Mouse (Mus musculus) ZHBTc4 (cell line): ENCODE results near the gene Cyp4f40.
A peak's percentile ranks its signal among the peaks of the same experiment; 100 is the strongest.
"Not testable (repeated sequence)": the region's sequence is repeated elsewhere in the genome, so short reads cannot be mapped to it uniquely, and the experiment has no call there.

ENCODE experiments used
- DNase-seq: peaks from one replicate; pipeline ENCODE4 v3.0.0-alpha.2; 2011; ENCODE audit warnings: low read depth, low spot score

Cyp4f40 gene

DNA sequence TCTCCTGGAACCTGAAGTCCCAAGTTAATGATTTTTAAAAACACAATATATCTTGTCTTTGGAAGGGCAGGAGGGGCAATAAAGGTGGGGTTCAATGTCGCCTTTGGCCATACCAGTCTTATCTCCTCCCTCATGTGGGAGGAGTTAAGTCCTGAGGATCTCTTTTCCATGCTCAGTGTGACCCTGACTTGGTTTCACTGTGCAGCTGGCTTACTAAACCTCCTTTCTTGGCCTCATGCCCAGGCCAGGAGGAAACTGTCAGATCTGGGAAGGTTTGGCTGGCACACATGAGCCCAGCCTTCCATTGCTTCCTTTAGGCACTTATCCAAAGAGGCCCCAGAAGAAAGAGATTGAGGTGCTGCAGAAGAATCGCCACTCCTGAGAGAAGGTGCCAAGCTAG lies at the start of gene Cyp4f40:
Cyp4f40 (plus strand) TSS at position 189 of the 400 bp plus-strand sequence.
- no peak for DNase-seq

DNA sequence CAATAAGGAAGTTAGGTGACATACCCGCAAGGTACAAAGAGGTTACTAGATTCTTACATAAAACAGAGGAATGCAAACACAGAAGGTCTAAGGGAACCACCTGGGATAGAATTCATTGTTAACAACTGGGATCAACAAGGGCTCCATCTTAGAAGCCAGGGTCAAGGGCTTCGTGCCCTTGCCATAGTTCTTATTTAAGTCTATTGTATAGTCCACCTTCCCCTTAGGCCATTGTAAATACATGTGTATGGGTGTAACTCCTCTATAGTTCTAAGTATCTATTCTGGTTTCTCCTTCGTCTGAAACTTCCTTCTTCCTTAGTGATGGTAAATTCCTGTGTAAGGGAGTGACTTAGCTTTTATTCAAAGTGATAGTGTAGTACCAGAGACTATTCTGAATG lies 48.5 kb upstream of the Cyp4f40 start:
- DNase-seq = peak; percentile 87

DNA sequence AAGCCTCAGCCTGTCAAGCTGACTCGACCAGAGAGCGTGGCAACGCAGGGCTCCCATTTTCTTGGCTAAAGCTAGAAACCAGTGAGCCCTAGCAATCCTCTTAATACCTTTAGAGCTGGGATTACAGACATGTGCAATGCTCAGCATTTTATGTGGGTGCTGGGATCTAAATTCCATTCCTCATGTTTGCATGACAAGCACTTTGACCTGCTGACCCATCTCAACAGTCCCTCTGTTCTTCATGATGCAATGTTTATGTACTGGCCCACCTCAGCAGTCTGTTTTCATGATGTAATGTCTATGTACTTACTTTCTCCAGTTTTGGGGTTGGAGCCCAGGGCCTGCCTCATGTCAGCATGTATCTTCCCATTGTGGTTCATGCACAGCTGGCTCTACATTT lies 47.8 kb upstream of the Cyp4f40 start:
- DNase-seq = peak; percentile 65

DNA sequence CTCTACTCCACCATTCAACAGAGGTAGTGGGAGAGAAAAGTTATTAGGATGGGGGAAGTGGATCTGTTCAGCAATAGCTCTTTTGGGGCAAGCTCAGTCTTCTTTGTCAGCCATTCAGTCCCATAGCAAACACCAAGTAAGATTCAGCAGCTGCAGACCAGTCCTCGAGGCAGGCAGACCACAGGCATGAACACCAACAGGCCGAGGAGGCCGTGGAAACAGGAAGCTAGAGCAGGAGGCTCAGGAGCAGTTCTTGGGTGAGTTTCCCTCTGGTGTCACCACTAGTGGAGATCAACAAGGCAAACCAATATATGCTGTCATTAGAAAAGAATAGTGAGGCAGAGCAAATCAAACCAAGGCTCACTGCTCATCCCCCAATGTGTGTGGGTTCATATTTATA lies 46.3 kb upstream of the Cyp4f40 start:
- no peak for DNase-seq

DNA sequence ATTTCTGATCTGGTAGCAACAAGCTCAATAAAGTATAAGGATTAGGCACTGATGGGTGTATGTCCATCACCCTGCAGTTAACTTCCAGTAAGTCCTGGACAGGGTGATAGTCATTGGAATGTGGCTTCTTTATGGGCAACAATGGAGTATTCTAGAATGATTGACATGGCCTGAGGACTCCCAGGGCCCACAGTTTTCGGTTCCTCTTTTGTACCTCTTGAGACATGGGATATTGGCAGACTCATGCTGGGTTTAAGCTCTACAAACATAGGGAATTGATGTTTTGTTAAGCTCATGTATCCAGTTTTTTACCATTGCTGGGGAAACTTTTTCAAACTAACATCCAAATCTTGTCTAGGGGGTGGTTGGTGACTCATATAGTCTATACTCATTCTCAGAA lies 41.4 kb upstream of the Cyp4f40 start:
- no peak for DNase-seq

DNA sequence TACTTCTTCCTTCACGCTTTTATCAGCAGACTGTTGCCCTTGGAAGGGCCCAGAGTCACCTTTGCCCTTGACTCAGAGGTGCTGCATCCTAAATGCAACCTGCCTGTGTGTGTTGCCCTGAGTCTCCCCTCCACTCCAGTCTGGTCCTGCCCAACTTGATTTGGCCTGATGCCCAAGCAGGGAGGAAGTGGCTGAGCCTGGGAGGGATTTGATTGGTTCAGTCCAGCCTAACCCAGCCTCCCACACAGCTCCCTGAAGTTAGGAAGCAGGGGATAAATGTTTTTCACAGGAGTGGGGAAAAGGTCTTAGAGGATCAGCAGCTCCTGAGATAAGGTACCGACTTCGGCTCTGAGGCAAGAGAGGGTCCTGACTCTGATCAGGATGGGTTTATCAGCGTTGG lies 37.7 kb upstream of the Cyp4f40 start, which contains the start of gene Cyp4f37:
Cyp4f37 (plus strand) TSS at position 292 of the 400 bp plus-strand sequence.
- DNase-seq = peak; percentile 9

DNA sequence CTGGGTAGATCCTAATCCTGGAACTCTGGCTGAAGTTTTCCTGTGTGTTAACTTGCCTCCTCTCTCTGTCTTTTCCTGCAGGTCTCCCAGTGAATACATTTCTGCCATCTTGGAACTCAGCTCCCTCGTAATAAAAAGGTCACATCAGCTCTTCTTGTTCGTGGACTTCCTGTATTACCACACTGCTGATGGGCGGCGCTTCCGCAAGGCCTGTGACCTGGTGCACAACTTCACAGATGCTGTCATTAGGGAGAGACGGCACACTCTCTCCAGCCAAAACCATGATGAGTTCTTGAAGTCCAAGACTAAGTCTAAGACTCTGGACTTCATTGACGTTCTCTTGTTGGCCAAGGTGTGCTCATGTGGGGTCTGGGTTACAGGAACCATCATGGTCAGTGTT lies 29.0 kb upstream of the Cyp4f40 start:
- DNase-seq = not testable (repeated sequence)

DNA sequence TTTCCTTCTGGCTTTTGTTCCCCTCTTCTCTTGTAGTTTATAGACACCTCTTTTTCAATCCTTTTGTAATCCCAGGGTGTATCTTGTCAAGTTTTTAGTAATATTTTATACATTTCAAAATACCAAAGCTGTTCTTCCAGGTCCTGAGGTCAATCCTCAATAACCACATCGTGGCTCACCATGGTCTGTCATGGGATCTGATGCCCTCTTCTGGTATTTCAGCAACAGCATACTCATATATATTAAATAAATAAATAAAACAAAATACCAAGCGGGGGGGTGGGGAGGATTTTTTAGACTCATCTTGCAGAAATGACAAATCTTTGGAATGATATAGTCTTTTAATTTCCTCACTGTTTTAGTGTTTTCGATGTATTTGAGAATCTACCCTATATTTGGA lies 26.8 kb upstream of the Cyp4f40 start:
- no peak for DNase-seq

DNA sequence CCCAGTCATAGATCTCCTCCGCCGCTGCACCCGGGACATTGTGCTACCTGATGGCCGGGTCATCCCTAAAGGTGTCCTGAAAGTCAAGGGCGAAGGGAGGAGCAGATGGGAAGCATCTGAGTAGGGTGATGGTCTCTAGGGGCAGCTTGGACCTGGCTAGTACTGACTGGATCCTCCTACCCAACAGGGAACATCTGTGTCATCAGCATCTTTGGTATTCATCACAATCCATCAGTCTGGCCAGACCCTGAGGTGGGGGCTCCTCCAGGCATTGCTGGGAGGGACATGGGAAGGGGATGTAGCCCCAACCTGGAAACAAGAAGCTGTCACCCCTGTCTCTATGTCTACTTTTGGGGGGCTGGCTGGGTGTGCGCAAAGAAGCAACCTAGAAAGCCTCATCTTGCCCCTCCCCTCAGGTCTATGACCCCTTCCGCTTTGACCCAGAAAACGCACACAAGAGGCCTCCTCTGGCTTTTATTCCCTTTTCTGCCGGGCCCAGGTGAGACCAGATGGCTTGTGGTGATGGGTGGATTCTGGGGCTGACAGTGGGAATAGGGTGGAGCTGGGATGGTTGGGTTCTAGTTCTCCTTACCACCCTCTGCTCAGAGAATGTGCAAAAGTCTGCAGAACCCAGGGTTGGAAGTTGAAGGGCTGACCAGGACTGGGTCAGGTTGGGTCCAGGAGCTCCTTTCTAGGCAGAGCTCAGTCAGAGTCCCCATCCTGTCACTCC lies 24.3 kb upstream of the Cyp4f40 start:
- DNase-seq = not testable (repeated sequence)

DNA sequence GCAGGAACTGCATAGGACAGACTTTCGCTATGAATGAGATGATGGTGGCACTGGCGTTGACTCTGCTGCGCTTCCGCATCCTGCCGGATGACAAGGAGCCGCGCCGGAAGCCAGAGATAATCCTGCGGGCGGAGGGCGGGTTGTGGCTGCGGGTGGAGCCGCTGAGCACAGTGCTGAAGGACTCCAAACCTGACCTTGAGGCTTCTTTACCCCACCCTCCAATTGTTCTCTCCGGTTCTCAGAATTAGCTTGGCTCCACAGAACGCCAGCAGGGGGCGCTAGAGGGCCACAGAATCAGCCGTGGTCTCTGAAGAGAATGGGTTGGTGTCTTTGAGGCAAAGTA lies 23.8 kb upstream of the Cyp4f40 start:
- peak; percentile 98 for DNase-seq

DNA sequence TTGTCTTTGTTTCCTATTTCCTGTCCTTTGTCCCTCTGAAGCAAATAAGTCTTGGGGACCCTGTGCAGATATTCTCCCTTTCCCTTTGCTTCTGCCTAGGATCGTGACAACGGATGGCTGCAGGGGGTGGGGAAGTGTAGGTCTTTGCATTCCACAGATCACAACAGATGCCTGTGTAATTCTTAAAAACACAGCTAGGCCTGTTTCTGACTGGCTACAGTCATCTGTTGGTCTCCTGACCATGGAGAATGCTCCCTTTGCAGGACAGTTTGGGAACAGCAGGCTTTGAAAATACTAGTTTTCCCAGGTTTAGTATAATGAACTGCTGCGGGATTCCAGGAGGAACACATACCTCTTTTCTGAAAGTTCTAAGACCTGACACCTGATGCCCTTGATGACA lies 22.4 kb upstream of the Cyp4f40 start:
- DNase-seq = peak; percentile 64

DNA sequence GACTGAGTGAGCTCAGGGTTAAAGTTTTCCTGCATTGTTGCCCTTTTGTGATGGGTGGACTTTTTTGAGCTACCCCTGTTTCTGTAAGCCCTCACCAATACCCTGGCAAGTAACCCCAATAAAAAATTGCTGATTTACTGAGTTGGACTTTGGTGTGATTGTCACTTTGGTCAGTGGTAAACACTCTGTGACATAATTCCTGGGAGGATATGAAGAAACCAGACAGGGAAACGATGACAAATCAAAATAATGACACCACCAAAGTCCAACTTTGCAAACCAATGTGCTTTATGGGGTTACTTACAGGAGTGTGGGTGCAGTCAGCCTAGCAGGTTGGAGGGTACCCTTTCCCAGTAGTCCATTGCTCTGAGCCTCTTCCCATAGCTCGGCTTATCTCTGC lies 21.5 kb upstream of the Cyp4f40 start:
- no peak for DNase-seq

DNA sequence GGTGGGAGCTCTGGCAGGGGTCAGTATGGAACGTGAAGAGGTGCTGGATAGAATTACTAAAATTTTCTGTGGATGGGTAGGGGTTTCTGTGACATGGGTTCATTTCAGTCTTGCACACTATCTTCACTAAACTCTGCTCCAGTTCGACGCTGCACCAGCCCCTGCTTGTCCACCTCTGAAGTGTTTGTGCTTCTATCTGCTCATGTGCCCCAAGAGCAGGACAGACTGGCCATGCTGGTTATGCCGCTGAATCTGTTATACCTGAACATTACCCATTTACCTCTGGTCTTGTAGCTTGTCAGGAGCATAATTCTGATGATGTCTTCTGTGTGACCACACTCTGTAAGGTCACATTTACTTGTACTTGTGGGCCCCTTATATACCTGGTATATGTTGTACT lies 12.1 kb upstream of the Cyp4f40 start:
- no peak for DNase-seq

DNA sequence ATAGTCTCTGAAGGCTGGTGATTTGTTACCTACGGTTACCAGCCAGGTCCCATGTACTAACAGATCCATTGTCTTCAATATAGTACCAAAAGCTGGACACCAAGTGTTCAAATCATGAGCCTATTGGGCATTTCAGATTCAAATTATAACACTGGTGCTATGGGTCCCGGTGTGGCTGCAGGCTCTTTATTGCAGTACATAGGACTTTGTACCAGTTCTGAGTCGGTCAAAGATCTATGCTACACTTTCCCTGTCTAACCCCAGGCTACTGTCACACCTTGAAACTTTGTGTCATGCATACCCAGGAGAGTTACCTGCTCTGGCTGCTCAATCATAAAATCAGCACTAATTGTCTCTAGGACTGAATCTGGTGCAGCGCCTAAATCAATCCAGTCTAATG lies 4.8 kb upstream of the Cyp4f40 start:
- DNase-seq = no peak

DNA sequence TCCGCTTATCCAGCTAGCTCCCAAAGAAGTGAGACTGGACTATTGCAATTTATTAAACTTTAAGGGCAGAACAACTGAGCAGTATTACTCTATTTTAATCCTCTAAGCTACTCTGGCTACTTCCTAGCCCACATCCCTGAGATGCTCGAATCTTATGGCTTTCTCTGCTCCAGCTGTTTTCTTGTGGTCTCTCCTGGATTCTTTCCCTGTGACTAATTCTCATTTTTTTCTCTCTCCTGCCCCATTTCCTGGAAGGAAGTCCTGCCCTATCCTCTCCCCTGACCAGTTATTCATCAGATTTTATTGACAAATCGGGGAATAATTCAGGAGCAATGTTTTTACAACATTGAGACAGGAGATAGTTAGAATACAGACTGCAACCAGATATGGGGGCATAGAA lies 1.7 kb upstream of the Cyp4f40 start:
- DNase-seq = no peak

DNA sequence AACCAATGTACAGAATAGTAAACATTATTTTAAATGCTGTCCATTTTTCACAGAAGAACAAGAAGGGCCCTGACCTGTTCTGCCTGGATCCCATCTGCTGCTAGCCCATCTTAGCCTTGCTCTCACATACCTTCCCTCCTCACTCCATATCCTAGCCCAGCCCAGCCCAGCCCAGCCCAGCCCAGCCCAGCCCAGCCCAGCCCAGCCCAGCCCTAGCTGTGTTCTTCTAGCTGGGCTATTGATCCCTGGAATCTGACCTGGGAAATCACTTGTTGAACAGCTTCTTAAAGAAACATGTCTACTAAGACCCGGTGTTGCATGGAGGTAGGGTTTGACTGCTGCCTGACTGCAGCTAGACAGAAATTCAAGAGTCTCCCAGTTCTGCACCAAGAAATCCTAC lies 454 bp upstream of the Cyp4f40 start:
- no peak for DNase-seq

DNA sequence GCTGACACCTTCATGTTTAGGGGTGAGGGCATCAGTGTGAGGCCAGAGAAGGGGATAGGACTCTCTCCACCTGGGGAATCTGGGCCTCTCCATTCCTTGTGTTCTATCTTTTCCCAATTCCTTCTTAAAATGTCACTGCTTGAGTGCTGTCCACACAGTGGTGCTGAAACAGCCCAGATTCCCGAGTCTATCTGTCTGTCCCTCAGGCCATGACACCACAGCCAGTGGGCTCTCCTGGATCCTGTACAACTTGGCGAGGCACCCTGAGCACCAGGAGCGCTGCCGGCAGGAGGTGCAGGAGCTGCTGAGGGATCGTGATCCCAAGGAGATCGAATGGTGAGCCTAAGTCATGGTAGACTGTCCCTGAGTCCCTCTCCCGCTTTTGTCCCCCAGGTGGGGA lies 15.3 kb downstream of the Cyp4f40 start:
- DNase-seq = peak; percentile 31

DNA sequence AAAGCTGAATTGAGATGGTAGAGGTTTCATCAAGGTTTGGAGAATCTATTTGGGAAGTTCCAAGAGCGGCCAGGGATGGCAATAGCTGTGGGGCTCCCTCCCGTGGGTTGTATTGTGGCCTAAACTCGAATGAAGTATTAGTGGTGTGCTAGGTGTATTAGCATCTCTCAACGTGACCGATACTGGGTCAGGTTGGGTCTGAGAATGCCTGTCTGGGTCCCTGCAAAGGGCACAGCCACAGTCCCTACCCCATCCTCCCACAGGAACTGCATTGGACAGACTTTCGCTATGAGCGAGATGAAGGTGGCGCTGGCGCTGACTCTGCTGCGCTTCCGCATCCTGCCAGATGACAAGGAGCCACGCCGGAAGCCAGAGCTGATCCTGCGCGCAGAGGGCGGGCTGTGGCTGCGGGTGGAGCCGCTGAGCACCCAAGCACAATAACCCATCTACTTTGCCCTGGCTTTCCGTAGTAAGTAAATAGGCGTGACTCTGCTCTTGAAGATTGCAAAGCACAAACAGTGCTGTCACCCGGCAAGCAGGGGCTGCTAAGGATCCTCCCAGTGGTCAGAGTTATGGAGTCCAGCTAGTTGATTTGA lies 17.4 kb downstream of the Cyp4f40 start:
- DNase-seq = peak; percentile 84

DNA sequence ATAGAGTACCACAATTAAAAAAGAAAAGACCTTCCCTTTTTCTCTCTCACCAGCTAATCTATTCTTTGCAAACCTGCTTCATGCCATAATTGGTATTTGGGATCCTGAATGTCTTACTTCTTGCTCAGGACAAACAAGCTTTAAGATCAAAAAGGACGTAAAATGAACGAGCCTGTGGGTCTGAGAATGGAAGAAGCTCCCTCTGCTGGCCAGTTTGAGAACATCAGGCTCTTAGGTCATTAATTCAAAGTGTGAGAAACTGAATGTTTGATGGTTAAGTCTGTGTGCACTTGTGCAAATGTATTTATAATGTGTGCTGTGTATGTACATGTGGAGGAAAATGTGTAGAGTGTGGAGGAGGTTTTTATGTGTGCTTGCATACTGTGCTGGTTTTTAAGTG lies 21.7 kb downstream of the Cyp4f40 start:
- peak; percentile 77 for DNase-seq

DNA sequence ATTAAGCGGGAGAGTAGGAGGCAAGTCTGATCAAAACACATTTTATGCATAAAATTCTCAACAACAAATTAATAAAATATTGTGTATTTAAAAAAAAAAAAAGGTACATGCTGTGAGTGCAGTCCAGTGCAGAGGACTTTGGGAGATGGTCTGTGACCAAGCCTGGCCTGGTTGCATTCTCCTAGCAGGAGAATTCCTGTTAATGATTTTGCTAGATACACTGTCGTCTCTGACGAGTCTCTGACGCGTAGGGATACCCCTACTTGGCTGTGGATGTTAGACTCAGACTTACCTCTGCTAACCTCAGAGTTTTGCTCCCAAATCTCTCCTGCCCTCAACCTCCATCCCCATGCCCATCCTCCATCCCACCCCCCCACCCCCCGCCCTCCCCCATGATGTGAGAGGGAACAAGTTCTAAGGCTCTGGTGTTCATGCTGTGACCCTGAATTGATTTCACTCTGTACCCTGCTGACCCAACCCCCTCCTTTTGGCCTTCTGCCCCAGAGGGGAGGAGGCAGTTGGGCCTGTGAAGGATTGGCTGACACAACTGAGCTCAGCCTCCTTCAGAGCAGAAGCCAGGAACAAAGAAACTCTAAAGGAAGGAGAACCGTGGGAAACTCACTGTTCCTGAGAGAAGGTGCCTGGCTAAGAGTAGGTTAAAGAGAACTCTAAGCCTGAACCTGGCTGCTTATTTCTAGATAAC lies 26.5 kb downstream of the Cyp4f40 start, which contains the start of gene Cyp4f15:
Cyp4f15 (plus strand) TSS at position 580 of the 703 bp plus-strand sequence.
- DNase-seq = no peak

DNA sequence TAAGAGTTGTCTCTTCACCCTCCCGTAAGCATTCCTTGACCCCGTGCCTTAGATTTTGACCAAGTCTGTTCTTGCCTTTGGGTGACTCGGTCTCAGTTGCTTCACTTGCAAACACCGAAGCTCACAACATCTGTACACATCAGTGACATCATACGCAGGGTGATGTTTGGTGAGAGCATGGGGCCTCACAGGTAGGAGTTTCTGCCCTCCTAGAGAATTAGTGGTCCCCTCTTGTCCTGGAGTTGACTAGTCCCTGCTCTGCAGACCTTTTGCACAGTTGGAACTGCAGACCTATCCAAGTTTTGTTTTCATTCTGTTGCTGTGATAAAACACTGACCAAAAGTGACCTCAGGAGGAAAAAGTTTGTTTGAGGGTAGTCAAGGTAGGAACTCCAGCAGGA lies 28.0 kb downstream of the Cyp4f40 start:
- no peak for DNase-seq

DNA sequence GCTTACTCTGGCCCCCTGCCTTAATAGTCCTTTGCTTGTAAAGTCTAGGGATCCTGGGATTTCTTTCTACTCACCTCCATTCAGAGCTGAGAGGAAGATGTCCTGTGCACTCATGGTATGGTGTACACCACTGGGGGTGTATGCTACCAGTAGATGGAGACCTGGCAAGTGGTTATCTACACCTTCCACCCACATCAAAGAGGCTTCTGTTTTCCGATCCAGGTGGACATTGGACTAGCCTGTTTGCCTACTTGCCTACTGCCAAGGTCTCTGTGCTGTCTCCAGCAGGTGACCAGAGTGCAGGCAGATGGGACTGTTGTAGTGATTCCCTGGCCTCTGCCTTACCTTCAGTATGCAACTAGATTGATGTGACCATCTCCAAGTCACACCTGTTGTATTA lies 32.3 kb downstream of the Cyp4f40 start:
- DNase-seq = no peak

DNA sequence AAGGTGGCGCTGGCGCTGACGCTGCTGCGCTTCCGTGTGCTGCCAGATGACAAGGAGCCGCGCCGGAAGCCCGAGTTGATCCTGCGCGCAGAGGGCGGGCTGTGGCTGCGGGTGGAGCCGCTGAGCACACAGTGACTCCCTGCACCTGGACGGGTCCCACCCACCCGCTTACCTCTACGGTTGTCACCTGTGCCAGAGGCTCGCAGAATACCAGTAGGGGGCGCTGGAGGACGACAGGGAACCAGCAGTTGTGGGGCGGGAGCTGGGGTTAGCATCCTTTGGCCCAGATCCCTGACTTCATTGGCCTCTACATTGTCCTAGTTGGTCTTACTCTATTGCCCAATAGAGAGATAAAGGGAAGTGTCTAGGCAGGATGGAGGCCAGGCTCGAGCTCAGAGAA lies 44.1 kb downstream of the Cyp4f40 start:
- peak; percentile 88 for DNase-seq
